Mouse (Mus musculus) thymus, adult 2 months (tissue): Measurements from ENCODE around the gene Cox17.

Experiments
- CTCF ChIP-seq: fragments of 200-500 bp; IDR thresholded peaks from 2 replicates; pipeline ENCODE4 v1.5.1; 2012; ENCODE audit warnings: mild to moderate bottlenecking, control low read depth, low read length, moderate library complexity, borderline replicate concordance; ENCODE audit not compliant: control insufficient read depth, poor library complexity, insufficient read depth; ENCODE audit errors: extremely low read depth
- POLR2A ChIP-seq: fragments of 200-500 bp; IDR thresholded peaks from 2 replicates; pipeline ENCODE4 v1.6.1; 2012; ENCODE audit warnings: mild to moderate bottlenecking, low read length, control low read depth, moderate library complexity; ENCODE audit not compliant: control insufficient read depth, poor library complexity, insufficient read depth; ENCODE audit errors: extremely low read depth

DNA sequence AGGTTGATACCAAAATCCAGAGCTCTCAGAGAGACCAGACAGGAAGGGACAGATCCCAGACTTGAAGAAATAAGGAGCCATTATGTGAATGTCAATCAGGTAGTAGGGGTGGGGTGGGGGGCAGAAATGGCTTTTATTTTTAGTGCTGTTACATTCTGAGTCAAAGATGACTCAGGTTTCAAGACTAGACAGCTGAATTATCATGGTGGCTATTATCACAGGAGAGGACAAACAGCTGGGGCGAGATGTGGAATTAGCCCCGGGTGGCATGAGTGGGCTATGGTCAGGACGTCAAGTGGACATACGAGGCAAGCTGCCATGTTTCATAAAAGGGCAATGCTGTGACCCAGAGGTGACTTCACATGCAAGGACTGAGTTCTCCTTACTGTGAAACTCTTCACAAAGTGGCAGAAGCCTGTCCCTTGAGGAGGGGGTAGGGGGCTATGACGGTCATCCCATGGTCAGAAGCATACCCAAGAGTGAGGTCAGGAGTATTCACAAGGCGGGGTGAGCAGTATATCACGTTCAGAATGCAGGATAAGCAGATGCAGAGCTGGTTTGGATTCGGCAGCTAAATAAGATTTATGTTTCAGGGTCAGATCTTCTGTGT, 42.6 kb downstream of the Cox17 start:
- TF ChIP-seq POLR2A: no peak
- no peak for TF ChIP-seq CTCF
